ENCODE assay signal across 11 mouse cellular contexts in genomic region chr4:82531977-82532376, GRCm38 (mm10).
DNase-seq lines count a peak whose midpoint lies in the region; ATAC-seq and TF ChIP-seq lines count a peak whose summit lies in the region.
"Had no signal": no experiment of that assay in that cellular context is flagged by ENCODE, and none has a peak within 500 bp of the region (broad histone marks: within the 10 kb centered on the region; RNA-seq: fewer than 3 reads in every experiment).

No protein-coding gene starts in this region.

- peaks cover 24% of the 10 kb centered on the region for H3K27me3 ChIP-seq in neural tube, embryonic 11.5 days (ENCODE audit: control insufficient read depth, insufficient read depth, low read length)
- H3K27me3 ChIP-seq in limb, embryonic 14.5 days (ENCODE audit: control insufficient read depth, insufficient read depth, low read length) = peaks cover 6% of the 10 kb centered on the region; the same call in 1 of the 2 replicates

- peak; percentile 89 for DNase-seq in heart, adult 11 months
- no peak for DNase-seq in heart, adult 9 months (ENCODE audit: low spot score in 2 of 2)
- no peak for DNase-seq in neural tube, embryonic 11.5 days (ENCODE audit: low spot score)
- no peak for DNase-seq in neural tube, embryonic 10.5 days (ENCODE audit: extremely low spot score, low spot score)
- no peak for DNase-seq in limb, embryonic 14.5 days (ENCODE audit: low spot score)
- DNase-seq in thymus, adult 18-20 months = no peak
- no peak for DNase-seq in spleen, postnatal 4 days (ENCODE audit: low spot score in 2 of 2)
- DNase-seq in cerebellum, adult 9-10 months = no peak
- DNase-seq: cerebellum, adult 8-10 months; lung, postnatal 36 days; right cerebral cortex, adult 18-20 months had no signal

- peaks cover 9% of the 10 kb centered on the region; the same call in 1 of the 2 replicates for H3K4me1 ChIP-seq in neural tube, embryonic 11.5 days (ENCODE audit: control insufficient read depth, insufficient read depth, low read length)
- H3K4me1 ChIP-seq in limb, embryonic 14.5 days (ENCODE audit: control insufficient read depth, insufficient read depth, low read length) = peaks cover 26% of the 10 kb centered on the region

- no peak for ATAC-seq in neural tube, embryonic 11.5 days (ENCODE audit: insufficient read depth, low FRiP score, low TSS enrichment)
- ATAC-seq in limb, embryonic 14.5 days (ENCODE audit: low FRiP score, low read depth) = no peak

- WGBS in neural tube, embryonic 11.5 days = 50% methylated on average over 5 of the region's 5 CpGs
- WGBS in limb, embryonic 14.5 days = 52% methylated on average over 5 of the region's 5 CpGs

- no peak for TF ChIP-seq POLR2A in limb, embryonic 14.5 days (IDR thresholded peaks at IDR 0.05; ENCODE audit: borderline replicate concordance, extremely low read depth, insufficient read depth, insufficient read length)

- peak overlapping the region; percentile 68 for H3K27ac ChIP-seq in neural tube, embryonic 11.5 days (ENCODE audit: low read depth, low read length)
- peak overlapping the region; percentile 67 for H3K27ac ChIP-seq in limb, embryonic 14.5 days (replicated peaks; ENCODE audit: low read depth, low read length)

- H3K4me3 ChIP-seq in neural tube, embryonic 11.5 days (ENCODE audit: low read depth, low read length) = no peak overlapping the region
- no peak overlapping the region for H3K4me3 ChIP-seq in limb, embryonic 14.5 days (replicated peaks; ENCODE audit: low read length)

- 0 out of 2 replicates have a peak overlapping the region, but pooled peaks have one; percentile 9 for H3K4me2 ChIP-seq in neural tube, embryonic 11.5 days (ENCODE audit: low read depth)
- H3K4me2 ChIP-seq in limb, embryonic 14.5 days (replicated peaks; ENCODE audit: low read depth, low read length, severe bottlenecking) = peak overlapping the region; percentile 13

- H3K9me3 ChIP-seq in neural tube, embryonic 11.5 days (ENCODE audit: control insufficient read depth, low read length) = no peaks in the 10 kb centered on the region
- no peaks in the 10 kb centered on the region for H3K9me3 ChIP-seq in limb, embryonic 14.5 days (ENCODE audit: control insufficient read depth, low read length)

- peak overlapping the region; percentile 35; the same call in 1 of the 2 replicates for H3K9ac ChIP-seq in neural tube, embryonic 11.5 days (ENCODE audit: low read length)
- H3K9ac ChIP-seq in limb, embryonic 14.5 days (ENCODE audit: low read depth, low read length, severe bottlenecking) = peak overlapping the region; percentile 1; the same call in 1 of the 2 replicates

- H3K36me3 ChIP-seq in neural tube, embryonic 11.5 days (ENCODE audit: control insufficient read depth, insufficient read depth, low read length) = no peaks in the 10 kb centered on the region
- H3K36me3 ChIP-seq in limb, embryonic 14.5 days (ENCODE audit: control insufficient read depth, insufficient read depth, low read length) = no peaks in the 10 kb centered on the region
